Mouse (Mus musculus) spleen, adult 18-20 months (tissue): Measurements from ENCODE around the gene Lrrc36.

Source experiments
- DNase-seq, 2 experiments: peaks; one replicate each; pipeline ENCODE4 v3.0.0; 2022; ENCODE audit warnings: mixed read lengths in 2 of 2

Lrrc36 gene

GRCm38 (mm10) chr8:105413391-105413790 lies at the start of gene Lrrc36, which contains the start of gene Kctd19:
Gene Lrrc36, plus strand, starts transcription at chr8:105413571.
Gene Kctd19, minus strand, starts transcription at chr8:105413502.
- peak in 1 of 2 experiments; percentile 9 for DNase-seq

- DNase-seq, result no peak
These were observed 46.3 kb upstream of the Lrrc36 start for GRCm38 (mm10) chr8:105367107-105367506.

GRCm38 (mm10) chr8:105372473-105372872 lies 40.9 kb upstream of the Lrrc36 start:
- no peak for DNase-seq

GRCm38 (mm10) chr8:105373032-105373431 lies 40.3 kb upstream of the Lrrc36 start, which contains the start of gene Plekhg4:
Gene Plekhg4, plus strand, starts transcription at chr8:105373274.
- no peak for DNase-seq

DNA sequence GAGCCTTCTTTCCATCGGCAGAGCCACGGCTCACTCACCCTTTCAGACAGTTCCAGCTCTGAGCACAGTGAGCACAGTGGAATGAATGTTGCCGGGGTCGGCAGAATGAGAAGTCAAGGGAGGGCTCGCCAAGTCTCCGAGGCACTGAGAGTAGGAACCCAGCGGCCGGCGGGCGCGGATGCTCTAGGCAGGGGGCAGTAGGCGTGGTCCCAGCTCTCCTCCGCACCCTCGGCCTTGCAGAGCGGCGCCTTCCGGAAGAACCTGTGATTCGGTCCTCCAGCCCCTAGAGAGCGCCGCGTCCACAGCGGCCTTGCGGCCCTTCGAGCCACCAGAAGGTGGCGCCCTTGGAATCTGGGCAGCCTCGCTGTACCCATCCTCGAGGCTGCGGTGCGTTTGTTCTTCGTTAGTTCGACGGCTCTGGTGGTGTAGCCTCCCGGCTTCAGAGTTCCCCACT lies 38.8 kb upstream of the Lrrc36 start:
- peak in 1 of 2 experiments; percentile 10 for DNase-seq

DNA sequence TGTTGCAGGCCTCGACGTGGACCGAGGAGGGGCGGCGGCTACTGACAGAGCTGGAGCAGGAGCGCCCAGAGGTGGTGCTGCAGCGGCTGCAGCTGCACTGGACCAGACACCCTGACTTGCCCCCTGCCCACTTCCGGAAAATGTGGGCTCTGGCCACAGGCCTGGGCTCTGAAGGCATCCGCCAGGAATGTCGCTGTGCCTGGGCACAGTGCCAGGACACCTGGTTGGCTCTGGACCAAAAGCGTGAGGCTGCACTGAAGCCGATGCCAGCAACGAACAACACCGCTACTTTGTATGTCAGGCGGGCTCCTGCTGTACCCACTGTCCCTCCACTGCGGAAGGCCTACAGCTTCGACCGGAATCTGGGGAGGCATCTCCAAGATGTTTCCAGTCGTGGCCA lies 34.7 kb upstream of the Lrrc36 start:
- DNase-seq, result no peak

GRCm38 (mm10) chr8:105380308-105380707 lies 33.1 kb upstream of the Lrrc36 start:
- no peak for DNase-seq

DNA sequence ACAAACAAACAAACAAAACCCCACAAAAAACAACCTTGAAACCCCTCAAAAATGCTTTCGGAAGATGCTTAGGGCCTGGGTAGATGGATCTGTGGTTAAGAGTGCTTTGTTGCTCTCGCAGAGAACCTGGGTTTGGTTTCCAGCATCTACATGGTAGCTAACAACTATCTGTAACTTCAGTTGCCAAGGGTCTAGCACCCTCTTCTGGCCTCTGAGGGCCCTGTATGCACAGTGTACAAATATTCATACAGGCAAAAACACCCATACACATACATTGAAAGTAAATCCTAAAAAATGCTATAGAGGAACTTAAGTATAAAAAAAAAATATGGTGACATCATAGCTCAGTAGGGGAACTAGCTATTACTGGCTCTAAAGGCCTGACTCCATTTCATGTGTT lies 29.3 kb upstream of the Lrrc36 start:
- no peak for DNase-seq

DNA sequence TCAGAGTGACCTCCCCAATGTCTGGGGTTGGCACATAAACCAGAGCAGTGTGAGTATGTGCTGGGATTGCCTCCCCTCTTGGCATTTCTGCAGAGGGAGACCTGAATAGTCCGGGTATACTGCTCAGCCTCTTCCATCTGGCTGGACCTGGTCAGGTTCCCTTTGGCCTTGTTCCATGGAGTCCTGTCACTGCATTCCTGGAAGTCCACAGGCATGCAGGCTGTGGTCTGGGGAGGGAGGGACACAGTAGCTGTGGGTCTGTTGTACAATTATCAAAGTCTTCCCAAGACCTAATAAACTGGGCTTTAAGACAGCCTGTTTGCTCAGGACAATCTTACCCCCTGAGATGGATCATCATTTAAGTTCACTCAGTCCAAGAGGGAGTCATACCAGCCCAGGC lies 26.2 kb upstream of the Lrrc36 start:
- DNase-seq, result no peak

DNA sequence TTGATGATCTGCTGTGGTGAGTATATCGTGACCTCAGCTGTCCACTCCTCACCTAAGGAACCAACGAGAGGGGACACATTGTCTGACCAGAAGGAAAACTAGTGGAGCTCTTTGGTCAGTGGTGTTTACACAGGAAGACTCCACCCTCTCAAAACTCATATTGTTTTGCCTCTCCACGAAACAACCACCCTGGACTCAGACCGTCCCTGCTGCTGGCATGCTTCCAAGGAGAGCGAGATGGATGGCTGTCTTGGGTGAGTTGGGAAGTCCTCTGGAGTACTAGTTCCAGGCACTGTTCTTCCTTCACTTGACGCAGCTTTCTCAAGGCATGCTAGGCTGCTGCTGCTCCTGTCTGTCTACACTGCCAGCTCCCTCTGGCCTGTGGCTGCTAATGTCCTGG lies 24.3 kb upstream of the Lrrc36 start:
- DNase-seq, result no peak

DNA sequence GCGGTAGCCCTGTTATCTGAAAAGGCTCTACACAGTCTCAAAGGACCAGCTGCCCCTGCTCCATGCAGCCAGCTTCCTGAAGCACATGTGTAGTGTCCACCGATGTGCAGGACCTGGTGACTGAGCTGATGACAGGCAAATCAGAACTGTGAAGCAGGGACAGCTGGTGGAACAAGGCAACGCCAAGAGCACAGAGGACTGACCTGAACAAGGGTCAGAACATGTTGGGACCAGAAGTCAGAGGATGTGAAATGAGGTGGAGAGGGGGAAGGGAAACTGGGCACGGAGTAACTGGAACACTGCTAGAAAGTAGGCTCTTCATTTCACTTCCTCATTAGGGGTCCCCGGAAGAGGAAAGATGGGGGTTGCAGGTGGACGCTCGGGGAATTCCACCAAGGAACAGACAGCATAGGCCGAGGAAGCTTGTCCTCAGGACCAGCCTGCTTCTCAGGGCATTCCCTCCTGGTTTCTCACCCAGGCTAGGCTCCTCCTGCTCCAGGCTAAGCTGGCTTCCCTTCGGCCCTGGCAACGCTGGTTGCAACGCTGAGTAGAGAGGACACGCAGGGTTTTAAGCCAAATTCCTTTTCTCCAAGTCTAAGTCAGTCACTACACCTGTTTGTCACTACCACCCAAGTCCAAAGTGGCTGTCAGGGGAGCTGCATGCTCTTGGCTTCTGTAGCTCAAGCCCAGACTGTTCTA lies 20.1 kb upstream of the Lrrc36 start:
- no peak for DNase-seq

DNA sequence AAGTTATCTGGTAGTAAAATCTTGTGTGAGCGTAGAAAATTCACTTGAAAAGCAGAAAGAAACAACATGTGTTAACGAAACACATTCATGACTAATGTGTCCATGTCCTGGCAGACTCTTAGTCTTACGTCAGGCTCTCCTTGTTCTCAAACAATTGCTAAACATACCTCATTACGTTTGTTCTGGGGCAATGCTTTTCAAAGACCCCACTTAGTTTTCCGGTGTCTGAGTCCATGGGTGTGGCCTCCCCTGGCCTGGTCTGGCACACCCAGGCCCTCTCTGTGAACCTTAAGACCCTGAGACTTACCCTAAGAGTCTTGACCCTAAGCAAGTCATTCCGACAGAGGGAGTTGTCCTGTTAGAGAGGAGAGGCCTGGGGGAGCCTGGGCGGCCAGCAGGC lies 19.5 kb upstream of the Lrrc36 start:
- DNase-seq, result no peak

- DNase-seq, result peak in 1 of 2 experiments; percentile 17
These were observed 15.6 kb upstream of the Lrrc36 start for GRCm38 (mm10) chr8:105397747-105398146.

DNA sequence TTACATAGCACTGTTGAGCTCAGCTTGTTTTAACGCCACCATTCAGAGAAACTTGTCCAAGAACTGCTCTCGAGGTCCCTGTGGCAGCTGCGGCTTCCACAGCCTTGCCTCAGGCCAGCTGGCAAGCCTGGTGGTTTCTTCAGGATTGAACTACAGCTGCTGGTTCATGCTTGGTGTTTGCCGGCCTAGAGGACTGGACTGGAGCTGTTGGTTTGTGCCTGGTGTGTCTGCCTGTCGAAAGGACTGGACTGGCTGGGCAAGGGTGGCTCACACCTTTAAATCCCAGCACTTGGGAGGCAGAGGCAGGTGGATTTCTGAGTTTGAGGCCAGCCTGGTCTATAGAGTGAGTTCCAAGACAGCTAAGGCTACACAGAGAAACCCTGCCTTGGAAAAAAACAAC lies 13.4 kb upstream of the Lrrc36 start:
- no peak for DNase-seq

DNA sequence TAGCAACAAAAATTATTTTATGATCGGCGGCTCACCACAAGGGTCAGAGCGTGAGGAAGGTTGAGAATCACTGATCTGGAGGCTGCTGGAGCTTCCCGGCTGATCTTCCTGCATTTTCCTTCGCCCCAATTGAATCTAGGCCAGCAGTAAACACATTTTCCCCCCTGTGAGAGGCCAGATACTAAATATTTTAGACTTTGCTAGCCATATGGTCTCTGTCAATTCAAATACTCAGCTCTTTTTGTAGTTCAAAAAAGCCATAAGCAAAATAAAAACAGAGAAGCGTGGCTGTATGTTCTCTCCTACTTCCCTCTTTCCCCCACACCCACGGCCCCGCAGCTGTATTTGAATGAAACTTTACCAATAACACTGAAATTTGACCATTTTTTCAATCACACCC lies 9.9 kb upstream of the Lrrc36 start:
- DNase-seq, result no peak

GRCm38 (mm10) chr8:105404496-105404895 lies 8.9 kb upstream of the Lrrc36 start:
- DNase-seq, result no peak

- no peak for DNase-seq
These were observed 7.0 kb upstream of the Lrrc36 start for GRCm38 (mm10) chr8:105406416-105406815.

DNA sequence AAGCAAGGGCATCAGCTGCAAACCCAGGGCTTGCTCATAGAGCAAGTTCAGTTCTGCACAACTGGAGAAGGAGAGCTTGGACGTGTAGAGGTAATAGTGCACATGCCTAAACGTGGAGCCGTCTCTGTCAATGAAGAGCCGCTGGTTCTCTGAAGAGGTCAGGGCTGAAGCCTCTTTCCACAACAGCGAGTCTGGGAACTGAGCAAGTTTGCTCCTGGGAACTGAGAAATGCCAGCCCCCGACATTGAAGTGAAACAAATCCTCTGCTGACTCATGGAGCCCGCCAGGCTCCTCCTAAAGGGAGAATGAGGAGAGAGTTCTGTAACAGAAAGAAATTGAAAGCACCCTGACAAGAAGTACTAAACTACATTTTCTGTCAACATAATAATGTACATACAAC lies 5.0 kb upstream of the Lrrc36 start:
- DNase-seq, result no peak

- no peak for DNase-seq
These were observed 3.4 kb upstream of the Lrrc36 start for GRCm38 (mm10) chr8:105409947-105410346.

DNA sequence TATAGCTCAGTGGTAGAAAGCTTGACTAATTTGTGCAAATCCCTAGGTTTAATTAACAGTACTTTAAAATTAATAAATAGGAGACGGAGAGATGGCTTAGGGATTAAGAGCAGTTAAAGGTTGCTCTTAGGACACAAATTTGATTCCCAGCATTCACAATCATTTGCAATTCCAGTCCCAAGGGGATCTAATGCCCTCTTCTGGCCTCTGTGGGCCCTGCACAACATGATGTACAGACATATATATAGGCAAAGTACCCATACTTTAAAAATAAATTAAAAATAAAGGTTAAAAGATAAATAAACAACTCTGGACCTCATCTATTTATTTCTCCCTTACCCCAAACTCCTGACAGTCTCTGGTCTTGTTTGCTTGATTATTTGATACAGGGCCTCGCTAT lies 5.6 kb downstream of the Lrrc36 start:
- DNase-seq, result no peak

DNA sequence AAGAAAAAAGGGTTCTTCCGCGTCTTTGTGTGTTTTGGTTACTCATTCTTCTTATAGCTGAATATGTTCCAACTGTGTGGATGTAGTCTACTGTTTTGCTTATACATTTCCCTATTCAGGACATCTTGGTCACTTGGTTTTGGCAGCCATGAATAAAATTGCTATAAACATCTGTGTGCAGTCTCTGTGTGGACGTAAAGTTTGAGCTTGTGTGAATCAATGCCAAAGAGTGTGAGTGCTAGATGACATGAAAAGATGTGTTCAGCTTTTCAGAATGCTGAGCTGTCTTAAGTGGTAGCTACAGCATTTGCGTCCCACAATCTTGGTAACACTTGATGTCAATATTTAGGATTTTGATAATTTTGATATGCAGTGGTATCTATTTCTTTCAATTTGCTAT lies 6.4 kb downstream of the Lrrc36 start:
- DNase-seq, result no peak

DNA sequence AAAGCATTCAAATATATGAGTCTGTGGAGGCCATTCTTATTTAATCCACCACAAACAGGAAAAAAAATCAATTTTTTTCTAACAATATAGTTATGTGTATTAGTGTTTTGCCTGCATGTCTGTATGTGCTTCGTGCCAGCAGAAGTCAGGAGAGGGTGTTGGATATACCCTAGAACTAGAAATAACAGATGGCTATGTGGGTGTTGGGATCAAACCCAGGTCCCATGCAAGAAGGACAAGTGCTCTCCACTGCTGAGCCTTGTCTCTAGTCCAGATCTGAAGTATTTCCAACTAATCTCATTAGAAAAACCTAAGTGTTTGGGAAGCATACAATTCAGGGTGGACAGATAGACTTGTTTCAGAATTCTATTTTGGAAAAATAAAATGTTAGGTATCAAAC lies 8.6 kb downstream of the Lrrc36 start:
- DNase-seq, result no peak

DNA sequence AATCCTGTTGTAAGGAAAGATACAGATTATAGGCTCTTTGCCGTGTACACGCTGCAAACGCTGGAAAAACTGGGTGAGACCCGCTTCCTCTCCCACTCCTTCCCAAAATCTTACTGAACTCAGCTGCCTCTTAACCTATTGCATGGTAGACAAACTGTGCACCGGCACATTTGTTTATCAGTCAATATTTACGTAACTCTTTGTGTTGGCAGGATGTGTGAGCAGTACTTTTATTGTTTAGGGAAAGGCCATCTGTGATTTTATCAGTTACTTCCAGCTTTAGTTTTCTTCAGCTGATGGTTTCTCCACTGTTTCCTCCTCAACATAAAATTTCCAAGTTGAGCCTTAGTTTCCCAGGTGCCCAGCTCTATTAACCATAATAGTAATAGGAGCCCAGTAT lies 13.5 kb downstream of the Lrrc36 start:
- DNase-seq, result no peak

DNA sequence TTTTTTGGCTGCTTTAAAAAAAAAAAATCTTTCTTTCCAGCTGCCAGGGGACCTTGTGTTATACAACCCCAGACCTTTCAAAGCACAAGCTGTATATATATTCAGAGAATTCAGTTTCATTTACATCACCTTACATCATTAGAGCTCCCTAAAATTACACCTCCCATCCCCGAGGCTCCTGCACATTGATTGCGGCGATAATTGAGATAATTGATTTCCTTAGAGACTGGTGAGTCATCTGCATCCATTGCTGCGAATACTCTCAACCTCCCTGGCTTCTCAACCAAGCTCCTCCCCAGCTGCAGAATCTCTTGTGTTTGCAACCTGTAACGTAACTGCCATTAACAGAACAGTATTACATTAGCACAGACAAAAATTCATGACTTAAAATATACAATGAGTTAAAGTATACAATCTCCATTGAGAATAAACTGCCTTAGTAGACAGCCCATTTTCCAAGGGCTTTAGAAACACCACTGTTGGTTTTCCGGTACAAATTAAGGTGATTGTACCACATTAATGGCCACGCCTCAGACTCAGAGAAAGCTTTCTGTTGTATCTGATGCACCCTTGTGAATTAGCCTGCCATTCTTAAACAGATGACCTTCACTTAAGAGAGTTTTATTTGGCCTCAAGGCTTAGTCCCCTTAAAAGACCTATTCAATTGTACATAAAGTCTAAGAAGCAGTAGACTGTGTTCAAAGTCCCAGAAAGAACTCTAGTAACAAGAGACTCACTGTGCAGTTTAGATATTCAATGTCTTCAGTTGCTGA lies 18.6 kb downstream of the Lrrc36 start:
- no peak for DNase-seq
